11 mouse cellular contexts compared by ENCODE assay signal in genomic region chr5:104407541-104408231, GRCm38 (mm10). TPM values are rescaled to one million over a fixed set of nuclear protein-coding genes. Genes with fewer than 3 reads are reported as not detected.
A peak's percentile ranks its signal among the peaks of the same experiment; 100 is the strongest.
DNase-seq lines count a peak whose midpoint lies in the region; ATAC-seq and TF ChIP-seq lines count a peak whose summit lies in the region.
"Had no signal": no experiment of that assay in that cellular context is flagged by ENCODE, and none has a peak within 500 bp of the region (broad histone marks: within the 10 kb centered on the region; RNA-seq: fewer than 3 reads in every experiment).

No protein-coding gene starts in this region.

- 59% methylated on average over 2 of the region's 2 CpGs for WGBS in kidney, adult 2 months
- WGBS in embryonic facial prominence, embryonic 11.5 days: 48% methylated on average over 2 of the region's 2 CpGs
- 24% methylated on average over 2 of the region's 2 CpGs for WGBS in limb, embryonic 15.5 days

- TF ChIP-seq CTCF in kidney, adult 2 months (conservative IDR thresholded peaks at IDR 0.05; ENCODE audit: insufficient read depth, insufficient read length, low read depth, low read length): no peak

- peak overlapping the region; percentile 45; the same call in 1 of the 2 replicates for H3K27ac ChIP-seq in kidney, adult 2 months (ENCODE audit: insufficient read depth, low read depth, low read length)
- peak overlapping the region; percentile 47; the same call in 1 of the 2 replicates for H3K27ac ChIP-seq in embryonic facial prominence, embryonic 11.5 days (replicated peaks; ENCODE audit: low read depth, low read length)
- H3K27ac ChIP-seq in limb, embryonic 15.5 days: peak overlapping the region; percentile 74
- H3K27ac ChIP-seq: hindbrain, embryonic 14.5 days; left cerebral cortex, adult 2 months had no signal

- no peaks in the 10 kb centered on the region for H3K9me3 ChIP-seq in embryonic facial prominence, embryonic 11.5 days (replicated peaks; ENCODE audit: control insufficient read depth, low read length)
- H3K9me3 ChIP-seq in limb, embryonic 15.5 days: no peaks in the 10 kb centered on the region

- no peaks in the 10 kb centered on the region for H3K36me3 ChIP-seq in kidney, adult 2 months (ENCODE audit: control insufficient read depth, insufficient read depth, low read length)
- H3K36me3 ChIP-seq in embryonic facial prominence, embryonic 11.5 days (replicated peaks; ENCODE audit: control insufficient read depth, insufficient read depth, low read depth, low read length): no peaks in the 10 kb centered on the region
- no peaks in the 10 kb centered on the region for H3K36me3 ChIP-seq in limb, embryonic 15.5 days
- H3K36me3 ChIP-seq: G1E had no signal

- H3K4me3 ChIP-seq in kidney, adult 2 months (ENCODE audit: insufficient read depth, low read depth, low read length): no peak overlapping the region
- H3K4me3 ChIP-seq in embryonic facial prominence, embryonic 11.5 days (ENCODE audit: low read depth, low read length): no peak overlapping the region
- no peak overlapping the region for H3K4me3 ChIP-seq in limb, embryonic 15.5 days
- H3K4me3 ChIP-seq: left cerebral cortex, adult 2 months had no signal

- ATAC-seq in embryonic facial prominence, embryonic 11.5 days (replicated peaks; ENCODE audit: insufficient number of reproducible peaks, low FRiP score, low TSS enrichment, low read depth): no peak
- no peak for ATAC-seq in limb, embryonic 15.5 days (ENCODE audit: insufficient number of reproducible peaks, low FRiP score, low TSS enrichment, low read depth)
- ATAC-seq: forebrain, postnatal 0 days had no signal

- no peak for TF ChIP-seq POLR2A in kidney, adult 2 months (IDR thresholded peaks at IDR 0.05; ENCODE audit: low read depth, low read length)

- peak; percentile 35 for DNase-seq in kidney, adult 2 months
- no peak for DNase-seq in kidney, postnatal 25 days
- peak; percentile 97 for DNase-seq in Muller cell, postnatal 12 days (ENCODE audit: inconsistent ontology term)
- peak; percentile 42 for DNase-seq in embryonic facial prominence, embryonic 11.5 days (ENCODE audit: low spot score)
- no peak for DNase-seq in heart, adult 9 months (ENCODE audit: low spot score in 2 of 2)
- DNase-seq in cerebellum, postnatal 10 days: no peak
- DNase-seq: forebrain, postnatal 0 days had no signal

- no peaks in the 10 kb centered on the region for H3K4me1 ChIP-seq in kidney, adult 2 months (ENCODE audit: control insufficient read depth, insufficient read depth, low read length)
- peaks cover 4% of the 10 kb centered on the region for H3K4me1 ChIP-seq in embryonic facial prominence, embryonic 11.5 days (ENCODE audit: control insufficient read depth, insufficient read depth, low read length)
- peaks cover 16% of the 10 kb centered on the region for H3K4me1 ChIP-seq in limb, embryonic 15.5 days

- H3K9ac ChIP-seq in embryonic facial prominence, embryonic 11.5 days (replicated peaks; ENCODE audit: low read length): no peak overlapping the region
- no peak overlapping the region for H3K9ac ChIP-seq in limb, embryonic 15.5 days
- H3K9ac ChIP-seq: forebrain, postnatal 0 days; hindbrain, embryonic 14.5 days had no signal

- no peaks in the 10 kb centered on the region for H3K27me3 ChIP-seq in kidney, adult 2 months (replicated peaks; ENCODE audit: control insufficient read depth, insufficient read depth, low read length)
- H3K27me3 ChIP-seq in embryonic facial prominence, embryonic 11.5 days (ENCODE audit: control insufficient read depth, insufficient read depth, low read length): no peaks in the 10 kb centered on the region
- H3K27me3 ChIP-seq in limb, embryonic 15.5 days: no peaks in the 10 kb centered on the region

- H3K4me2 ChIP-seq in embryonic facial prominence, embryonic 11.5 days (ENCODE audit: low read depth, low read length): no peak overlapping the region
- no peak overlapping the region for H3K4me2 ChIP-seq in limb, embryonic 15.5 days
- H3K4me2 ChIP-seq: hindbrain, embryonic 14.5 days had no signal

RNA-seq across cellular contexts. Expression of gene Spp1, which starts 27.2 kb away (rescaled TPM):
- 1,966 and 1,980 TPM in 2 replicates for polyA plus RNA-seq in kidney, adult 2 months (2012; rRNA removed)
- 10.3 and 13.5 TPM in 2 replicates for polyA plus RNA-seq in embryonic facial prominence, embryonic 11.5 days (2014; fragmentation: Nextera tagmentation; extraction: Ambion mirVana)
- 143 and 338 TPM in 2 replicates for polyA plus RNA-seq in limb, embryonic 15.5 days (2015; fragmentation: Nextera tagmentation; extraction: Ambion mirVana)
- polyA plus RNA-seq: G1E had no signal

RNA-seq across cellular contexts. Expression of gene Pkd2, which starts 51.6 kb away (rescaled TPM):
- 56.8 and 59.3 TPM in 2 replicates for polyA plus RNA-seq in kidney, adult 2 months (2012; rRNA removed)
- 18.1 and 18.7 TPM in 2 replicates for polyA plus RNA-seq in embryonic facial prominence, embryonic 11.5 days (2014; fragmentation: Nextera tagmentation; extraction: Ambion mirVana)
- 14.8 and 20.0 TPM in 2 replicates for polyA plus RNA-seq in limb, embryonic 15.5 days (2015; fragmentation: Nextera tagmentation; extraction: Ambion mirVana)
- polyA plus RNA-seq: G1E had no signal

Comparison
In these comparisons a context has a peak if more than half of its experiments do, and no peak if none do; other contexts are left out.
1. DNase-seq: peak in kidney, adult 2 months (single experiment), Muller cell, postnatal 12 days (single experiment) and embryonic facial prominence, embryonic 11.5 days (single experiment); none in kidney, postnatal 25 days (0 of 2), heart, adult 9 months (0 of 2) and cerebellum, postnatal 10 days (0 of 2).
2. Peak in every context shown above with its lines, with median percentiles within 50 percentile points of each other: H3K27ac ChIP-seq.